Mouse (Mus musculus): ENCODE data around the gene Med29.
"Not testable (repeated sequence)": the region's sequence is repeated elsewhere in the genome, so short reads cannot be mapped to it uniquely, and the experiment has no call there.

The Med29 gene

GRCm38 (mm10) chr7:28398696-28399340 is 6.3 kb upstream of the Med29 start:
- DNase-seq (ENCODE audit: low read depth in 1 of 2, low spot score in 2 of 2), result no peak

- DNase-seq (ENCODE audit: low read depth in 1 of 2, low spot score in 2 of 2), result no peak
These were observed 5.5 kb upstream of the Med29 start for GRCm38 (mm10) chr7:28398000-28398399.

- no peak for DNase-seq (ENCODE audit: low read depth in 1 of 2, low spot score in 2 of 2)
These were observed 2.9 kb upstream of the Med29 start for GRCm38 (mm10) chr7:28395425-28395824.

GRCm38 (mm10) chr7:28393272-28393951 is 904 bp upstream of the Med29 start:
- DNase-seq (ENCODE audit: low read depth in 1 of 2, low spot score in 2 of 2), result no peak

- no peak for DNase-seq (ENCODE audit: low read depth in 1 of 2, low spot score in 2 of 2)
These were observed 2.2 kb downstream of the Med29 start for GRCm38 (mm10) chr7:28390331-28390730.

- not testable (repeated sequence) for DNase-seq (ENCODE audit: low read depth in 1 of 2, low spot score in 2 of 2)
These were observed 5.1 kb downstream of the Med29 start for GRCm38 (mm10) chr7:28387384-28387783.

- not testable (repeated sequence) for DNase-seq (ENCODE audit: low read depth in 1 of 2, low spot score in 2 of 2)
These were observed 5.6 kb downstream of the Med29 start for GRCm38 (mm10) chr7:28386877-28387276.

GRCm38 (mm10) chr7:28386462-28386861 is 6.0 kb downstream of the Med29 start:
- peak; percentile 68 to 86 for DNase-seq (ENCODE audit: low read depth in 1 of 2, low spot score in 2 of 2)

GRCm38 (mm10) chr7:28386007-28386406 is 6.5 kb downstream of the Med29 start:
- DNase-seq (ENCODE audit: low read depth in 1 of 2, low spot score in 2 of 2), result peak; percentile 91 to 92

GRCm38 (mm10) chr7:28385196-28385595 is 7.3 kb downstream of the Med29 start:
- DNase-seq (ENCODE audit: low read depth in 1 of 2, low spot score in 2 of 2), result no peak

GRCm38 (mm10) chr7:28384162-28384561 is 8.3 kb downstream of the Med29 start:
- no peak for DNase-seq (ENCODE audit: low read depth in 1 of 2, low spot score in 2 of 2)

GRCm38 (mm10) chr7:28383606-28384005 is 8.9 kb downstream of the Med29 start:
- DNase-seq (ENCODE audit: low read depth in 1 of 2, low spot score in 2 of 2), result no peak

- DNase-seq (ENCODE audit: low read depth in 1 of 2, low spot score in 2 of 2), result peak; percentile 94 to 96
These were observed 9.5 kb downstream of the Med29 start for GRCm38 (mm10) chr7:28382981-28383396.

GRCm38 (mm10) chr7:28382347-28382951 is 10.1 kb downstream of the Med29 start:
- DNase-seq (ENCODE audit: low read depth in 1 of 2, low spot score in 2 of 2), result peak in 1 of 2 experiments; percentile 57

GRCm38 (mm10) chr7:28381938-28382337 is 10.6 kb downstream of the Med29 start:
- peak; percentile 78 to 95 for DNase-seq (ENCODE audit: low read depth in 1 of 2, low spot score in 2 of 2)

GRCm38 (mm10) chr7:28381017-28381790 is 11.3 kb downstream of the Med29 start:
- DNase-seq (ENCODE audit: low read depth in 1 of 2, low spot score in 2 of 2), result peak; percentile 92 to 93

- no peak for DNase-seq (ENCODE audit: low read depth in 1 of 2, low spot score in 2 of 2)
These were observed 12.1 kb downstream of the Med29 start, which contains the start of gene Zfp36 for GRCm38 (mm10) chr7:28380237-28381016. Gene Zfp36 (minus strand): TSS chr7:28380253.

GRCm38 (mm10) chr7:28378769-28379651 is 13.5 kb downstream of the Med29 start:
- peak; percentile 90 to 97 for DNase-seq (ENCODE audit: low read depth in 1 of 2, low spot score in 2 of 2)

GRCm38 (mm10) chr7:28378066-28378690 is 14.3 kb downstream of the Med29 start:
- DNase-seq (ENCODE audit: low read depth in 1 of 2, low spot score in 2 of 2), result peak in 1 of 2 experiments; percentile 68
